Mouse (Mus musculus) hindbrain, embryonic 10.5 days (tissue): ENCODE measurements around the gene Sh2d6. TPM values are rescaled to one million over a fixed set of nuclear protein-coding genes. Genes with fewer than 3 reads are reported as not detected.

Experiments used
- DNase-seq: peaks from one replicate; pipeline ENCODE4 v3.0.0-alpha.2; 2017; ENCODE audit warnings: low spot score
- H3K27ac ChIP-seq: fragments of 300-500 bp; sonication (generic); 2 replicates; pipeline ENCODE4 v1.5.1; 2016; ENCODE audit warnings: mild to moderate bottlenecking, moderate library complexity
- H3K27me3 ChIP-seq: fragments of 300-500 bp; sonication (generic); 2 replicates; pipeline ENCODE4 v1.6.1; 2016; ENCODE audit warnings: mild to moderate bottlenecking; ENCODE audit not compliant: poor library complexity, insufficient read depth, severe bottlenecking
- H3K36me3 ChIP-seq: fragments of 300-500 bp; sonication (generic); 2 replicates; pipeline ENCODE4 v1.6.1; 2016; ENCODE audit warnings: mild to moderate bottlenecking, moderate library complexity
- H3K4me1 ChIP-seq: fragments of 300-500 bp; sonication (generic); replicated peaks from 2 replicates; pipeline ENCODE4 v1.6.1; 2016; ENCODE audit warnings: mild to moderate bottlenecking
- H3K4me3 ChIP-seq: fragments of 300-500 bp; sonication (generic); 2 replicates; pipeline ENCODE4 v1.5.1; 2016; ENCODE audit warnings: mild to moderate bottlenecking, moderate library complexity
- H3K9me3 ChIP-seq: fragments of 300-500 bp; sonication (generic); 2 replicates; pipeline ENCODE4 v1.6.1; 2016; ENCODE audit warnings: mild to moderate bottlenecking, moderate library complexity
- WGBS: fragments of 180-500 bp; shearing (Covaris S2); methylation state at CpG from one replicate; pipeline ENCODE4 v1.1.7; 2016; 5-methylcytosine and 5-hydroxymethylcytosine counted together
- polyA plus RNA-seq: library from polyadenylated mRNA; unstranded; fragments of >200 nt; fragmentation: Nextera tagmentation; extraction: Ambion mirVana; gene quantifications from 2 replicates; pipeline ENCODE4 v1.2.1, GENCODE M21; 2016

Sh2d6 gene
- polyA plus RNA-seq, 1 experiment from 2014 or later: 0.21 TPM

DNA sequence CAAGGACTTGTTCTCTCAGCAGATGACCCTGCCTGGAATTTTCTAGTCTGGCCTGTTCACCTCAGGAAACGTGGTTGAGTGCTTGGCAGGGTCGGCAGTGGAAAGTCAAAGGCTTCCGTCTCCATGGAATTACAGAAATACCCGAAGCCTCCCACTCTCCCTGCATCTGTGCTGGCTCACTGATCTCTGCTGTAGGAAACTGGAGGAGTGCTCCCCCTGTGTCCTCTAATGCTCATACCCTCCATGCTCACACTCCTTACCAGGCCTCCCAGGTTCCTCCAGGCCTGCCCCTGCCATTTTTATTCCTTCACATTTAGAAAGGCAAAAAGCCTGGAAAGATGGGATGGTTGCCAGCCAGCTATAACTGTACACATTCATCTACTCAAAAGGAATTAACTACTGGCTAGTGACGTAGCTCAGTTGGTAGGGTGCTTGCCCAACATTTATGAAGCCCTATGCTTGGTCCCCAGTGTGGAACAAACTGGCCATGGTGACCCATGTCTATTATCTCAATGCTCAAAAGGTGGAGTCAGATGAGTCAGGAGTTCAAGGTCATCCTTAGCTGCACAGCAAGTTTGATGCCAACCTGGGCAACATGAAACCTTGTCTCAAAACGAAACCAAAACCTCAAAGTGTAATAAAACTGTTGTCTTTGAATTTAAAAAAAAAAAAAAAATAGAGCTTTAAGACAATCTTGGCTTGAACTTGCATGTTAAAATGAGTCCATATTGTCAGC, 10.7 kb downstream of the Sh2d6 start:
- H3K9me3 ChIP-seq: no peaks in the 10 kb centered on the region
- DNase-seq: no peak
- no peaks in the 10 kb centered on the region for H3K36me3 ChIP-seq
- H3K4me1 ChIP-seq: peaks cover 36% of the 10 kb centered on the region
- 76% methylated on average over 6 of the region's 6 CpGs for WGBS
- H3K27ac ChIP-seq: peak overlapping the region; percentile 50
- no peak overlapping the region for H3K4me3 ChIP-seq
- no peaks in the 10 kb centered on the region for H3K27me3 ChIP-seq

DNA sequence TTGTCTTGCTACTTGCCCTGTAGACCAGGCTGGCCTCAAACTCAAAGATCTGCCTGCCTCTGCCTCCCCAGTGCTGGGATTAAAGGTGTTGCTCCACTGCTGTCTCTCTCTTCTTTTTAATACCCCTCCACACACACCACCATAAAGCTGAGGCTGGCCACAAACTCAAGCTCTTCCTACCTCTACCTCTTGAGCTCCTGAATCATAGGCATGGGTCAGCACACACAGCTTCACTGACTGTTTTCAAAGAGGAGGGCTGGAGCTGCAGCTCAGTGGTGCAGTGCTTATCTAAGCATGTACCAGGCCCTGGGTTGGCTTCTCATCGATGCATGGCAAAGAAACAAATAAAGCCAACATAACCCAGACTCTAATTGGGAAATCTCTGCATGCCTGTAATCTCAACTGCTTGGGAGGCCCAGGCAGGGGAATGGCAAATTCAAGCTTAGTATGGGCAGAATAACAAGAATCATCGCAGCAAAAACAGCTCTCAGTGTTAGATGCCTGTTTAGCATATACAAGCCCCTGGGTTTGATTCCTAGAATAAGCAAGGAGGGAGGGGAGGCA, 11.6 kb downstream of the Sh2d6 start:
- peak overlapping the region; percentile 50; the same call in 1 of the 2 replicates for H3K27ac ChIP-seq
- H3K27me3 ChIP-seq: no peaks in the 10 kb centered on the region
- no peaks in the 10 kb centered on the region for H3K9me3 ChIP-seq
- H3K36me3 ChIP-seq: no peaks in the 10 kb centered on the region
- 86% methylated on average over 2 of the region's 2 CpGs for WGBS
- no peak overlapping the region for H3K4me3 ChIP-seq
- DNase-seq: no peak
- H3K4me1 ChIP-seq: peaks cover 36% of the 10 kb centered on the region

- H3K4me3 ChIP-seq: no peak overlapping the region
- H3K4me1 ChIP-seq: peaks cover 30% of the 10 kb centered on the region
- no peaks in the 10 kb centered on the region for H3K36me3 ChIP-seq
- no peak for DNase-seq
- no peaks in the 10 kb centered on the region for H3K9me3 ChIP-seq
- H3K27me3 ChIP-seq: no peaks in the 10 kb centered on the region
- 75% methylated on average over 4 of the region's 4 CpGs for WGBS
- H3K27ac ChIP-seq: peak overlapping the region; percentile 64; the same call in 1 of the 2 replicates
Measured at GRCm38 (mm10) chr6:72508596-72508995, 12.9 kb downstream of the Sh2d6 start.

GRCm38 (mm10) chr6:72506104-72506503, 15.4 kb downstream of the Sh2d6 start:
- Histone ChIP-seq H3K36me3 (no peaks in the 10 kb centered on the region), H3K4me1 (peaks cover 9% of the 10 kb centered on the region; the same call in 1 of the 2 replicates), H3K9me3 (no peaks in the 10 kb centered on the region), H3K27ac (no peak overlapping the region), H3K4me3 (no peak overlapping the region), H3K27me3 (no peaks in the 10 kb centered on the region)
- WGBS: 73% methylated on average over 1 of the region's 1 CpGs
- DNase-seq: no peak

DNA sequence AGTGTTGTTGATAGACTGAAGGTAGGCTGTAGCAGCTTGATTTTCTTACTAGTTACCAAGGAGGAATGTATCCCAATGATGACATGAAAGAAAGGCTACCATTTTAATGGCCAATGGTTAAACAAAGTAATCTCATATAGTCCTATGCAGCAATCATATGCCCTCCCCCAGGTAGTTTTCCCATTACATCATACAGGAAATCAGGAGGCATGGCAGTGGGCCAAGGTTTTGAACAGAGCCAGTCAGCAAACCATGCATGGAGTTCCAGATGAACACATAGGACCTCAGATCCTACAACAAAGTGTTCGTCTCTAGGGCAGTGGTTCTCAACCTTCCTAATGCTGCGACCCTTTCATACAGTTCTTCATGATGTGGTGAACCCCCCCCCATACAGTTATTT, 17.6 kb downstream of the Sh2d6 start:
- H3K36me3 ChIP-seq: no peaks in the 10 kb centered on the region
- no peaks in the 10 kb centered on the region for H3K27me3 ChIP-seq
- DNase-seq: no peak
- no peak overlapping the region for H3K4me3 ChIP-seq
- no peaks in the 10 kb centered on the region for H3K9me3 ChIP-seq
- H3K27ac ChIP-seq: no peak overlapping the region
- no peaks in the 10 kb centered on the region for H3K4me1 ChIP-seq
- 93% methylated on average over 2 of the region's 2 CpGs for WGBS

GRCm38 (mm10) chr6:72503309-72503708, 18.2 kb downstream of the Sh2d6 start:
- no peaks in the 10 kb centered on the region for H3K36me3 ChIP-seq
- H3K27me3 ChIP-seq: no peaks in the 10 kb centered on the region
- H3K4me3 ChIP-seq: no peak overlapping the region
- no peak for DNase-seq
- no peaks in the 10 kb centered on the region for H3K4me1 ChIP-seq
- no peaks in the 10 kb centered on the region for H3K9me3 ChIP-seq
- H3K27ac ChIP-seq: no peak overlapping the region

DNA sequence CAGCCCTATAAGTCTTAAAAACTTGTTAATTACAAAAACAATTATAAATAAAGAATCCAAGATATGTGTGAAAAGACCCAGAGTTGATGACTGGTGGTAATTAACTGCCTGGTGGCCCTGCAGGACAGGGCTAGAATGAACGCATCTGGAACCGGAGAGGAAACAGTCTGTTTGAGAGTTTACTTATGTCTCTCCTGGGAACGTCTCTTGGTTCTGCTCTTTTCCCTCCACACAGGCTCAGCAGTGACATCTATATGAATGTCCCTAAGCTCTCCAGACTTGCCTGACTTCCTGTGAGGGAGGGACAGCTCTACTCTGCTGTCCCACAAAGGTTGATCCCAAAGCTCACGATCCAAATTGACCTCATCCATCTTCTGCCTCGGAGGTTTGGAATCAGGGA, 22.6 kb downstream of the Sh2d6 start:
- DNase-seq: no peak
- Histone ChIP-seq H3K4me1 (no peaks in the 10 kb centered on the region), H3K27ac (no peak overlapping the region), H3K4me3 (no peak overlapping the region), H3K27me3 (no peaks in the 10 kb centered on the region), H3K36me3 (no peaks in the 10 kb centered on the region), H3K9me3 (no peaks in the 10 kb centered on the region)
- WGBS: 78% methylated on average over 5 of the region's 5 CpGs

- 87% methylated on average over 6 of the region's 6 CpGs for WGBS
- no peaks in the 10 kb centered on the region for H3K36me3 ChIP-seq
- no peak overlapping the region for H3K4me3 ChIP-seq
- no peaks in the 10 kb centered on the region for H3K9me3 ChIP-seq
- no peak overlapping the region for H3K27ac ChIP-seq
- H3K27me3 ChIP-seq: no peaks in the 10 kb centered on the region
- no peak for DNase-seq
- no peaks in the 10 kb centered on the region for H3K4me1 ChIP-seq
Measured at GRCm38 (mm10) chr6:72492892-72493291, 28.6 kb downstream of the Sh2d6 start.

- 81% methylated on average over 3 of the region's 3 CpGs for WGBS
- Histone ChIP-seq H3K27me3 (no peaks in the 10 kb centered on the region), H3K36me3 (no peaks in the 10 kb centered on the region), H3K4me1 (no peaks in the 10 kb centered on the region), H3K27ac (no peak overlapping the region), H3K9me3 (no peaks in the 10 kb centered on the region), H3K4me3 (no peak overlapping the region)
- no peak for DNase-seq
Measured at GRCm38 (mm10) chr6:72491151-72491550, 30.4 kb downstream of the Sh2d6 start.

DNA sequence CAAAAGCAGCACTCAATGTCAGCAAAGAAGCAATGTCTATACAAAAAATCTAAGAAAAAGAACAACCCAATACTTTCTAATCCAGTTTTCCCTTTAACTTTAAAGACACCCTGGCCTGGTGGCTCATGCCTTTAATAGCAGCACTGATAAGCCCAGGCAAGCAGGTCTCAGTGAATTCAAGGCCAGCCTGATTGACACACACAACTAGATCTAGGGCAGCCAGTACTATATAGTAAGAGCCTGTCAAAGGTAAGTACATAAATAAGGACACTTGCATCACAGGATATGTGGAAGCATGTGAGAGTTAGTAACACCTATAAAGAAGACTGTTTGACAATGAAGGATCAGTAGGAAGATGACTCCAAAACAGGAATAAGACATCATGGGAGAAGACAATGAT, 32.0 kb downstream of the Sh2d6 start:
- no peak for DNase-seq
- Histone ChIP-seq H3K4me1 (no peaks in the 10 kb centered on the region), H3K36me3 (no peaks in the 10 kb centered on the region), H3K4me3 (no peak overlapping the region), H3K9me3 (no peaks in the 10 kb centered on the region), H3K27ac (no peak overlapping the region), H3K27me3 (no peaks in the 10 kb centered on the region)

GRCm38 (mm10) chr6:72488850-72489249, 32.7 kb downstream of the Sh2d6 start:
- no peak for DNase-seq
- Histone ChIP-seq H3K27ac (no peak overlapping the region), H3K27me3 (no peaks in the 10 kb centered on the region), H3K4me1 (no peaks in the 10 kb centered on the region), H3K36me3 (no peaks in the 10 kb centered on the region), H3K9me3 (no peaks in the 10 kb centered on the region), H3K4me3 (no peak overlapping the region)
- WGBS: 62% methylated on average over 3 of the region's 3 CpGs

- no peak for DNase-seq
- H3K9me3 ChIP-seq: no peaks in the 10 kb centered on the region
- no peaks in the 10 kb centered on the region for H3K27me3 ChIP-seq
- no peak overlapping the region for H3K4me3 ChIP-seq
- H3K27ac ChIP-seq: no peak overlapping the region
- WGBS: 69% methylated on average over 3 of the region's 3 CpGs
- H3K36me3 ChIP-seq: no peaks in the 10 kb centered on the region
- H3K4me1 ChIP-seq: no peaks in the 10 kb centered on the region
Measured at GRCm38 (mm10) chr6:72487282-72487681, 34.2 kb downstream of the Sh2d6 start.

DNA sequence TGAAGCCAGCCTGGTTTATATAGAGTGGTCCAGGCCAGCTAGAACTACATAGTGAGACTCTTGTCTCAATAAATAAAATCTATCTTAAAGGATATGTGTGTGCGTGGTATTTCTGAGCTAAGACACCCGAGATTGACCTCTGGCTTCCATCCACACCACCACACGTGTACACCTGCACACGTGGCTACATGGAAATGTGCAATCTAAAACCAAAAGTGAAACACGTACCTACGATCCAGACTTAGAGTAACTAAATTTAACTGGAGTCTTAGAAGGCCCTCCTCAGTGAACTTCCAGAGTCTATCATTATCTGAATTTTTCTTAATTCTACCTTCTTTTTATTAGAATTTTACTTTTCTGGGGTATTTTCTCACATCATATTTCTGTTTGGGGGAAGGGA, 35.2 kb downstream of the Sh2d6 start:
- H3K27ac ChIP-seq: no peak overlapping the region
- H3K9me3 ChIP-seq: no peaks in the 10 kb centered on the region
- WGBS: 90% methylated on average over 6 of the region's 6 CpGs
- H3K4me3 ChIP-seq: no peak overlapping the region
- H3K27me3 ChIP-seq: no peaks in the 10 kb centered on the region
- no peaks in the 10 kb centered on the region for H3K36me3 ChIP-seq
- no peak for DNase-seq
- H3K4me1 ChIP-seq: no peaks in the 10 kb centered on the region

GRCm38 (mm10) chr6:72484887-72485286, 36.6 kb downstream of the Sh2d6 start:
- H3K4me1 ChIP-seq: no peaks in the 10 kb centered on the region
- DNase-seq: no peak
- H3K27me3 ChIP-seq: no peaks in the 10 kb centered on the region
- WGBS: 80% methylated on average over 4 of the region's 4 CpGs
- no peaks in the 10 kb centered on the region for H3K36me3 ChIP-seq
- no peak overlapping the region for H3K4me3 ChIP-seq
- H3K27ac ChIP-seq: no peak overlapping the region
- H3K9me3 ChIP-seq: no peaks in the 10 kb centered on the region
